Mouse (Mus musculus) heart, embryonic 10.5 days (tissue): ENCODE results near the gene Hmcn1. TPM values are rescaled to one million over a fixed set of nuclear protein-coding genes. Genes with fewer than 3 reads are reported as not detected.

ENCODE experiments used
- DNase-seq: peaks from one replicate; pipeline ENCODE4 v3.0.0-alpha.2; 2017; ENCODE audit warnings: low spot score
- H3K27ac ChIP-seq: fragments of 300-500 bp; sonication (generic); 2 replicates; pipeline ENCODE4 v1.5.1; 2016; ENCODE audit warnings: mild to moderate bottlenecking
- H3K27me3 ChIP-seq: fragments of 300-500 bp; sonication (generic); 2 replicates; pipeline ENCODE4 v1.6.1; 2016; ENCODE audit warnings: mild to moderate bottlenecking; ENCODE audit not compliant: poor library complexity, insufficient read depth, severe bottlenecking
- H3K36me3 ChIP-seq: fragments of 300-500 bp; sonication (generic); 2 replicates; pipeline ENCODE4 v1.6.1; 2016; ENCODE audit warnings: mild to moderate bottlenecking, moderate library complexity
- H3K4me1 ChIP-seq: fragments of 300-500 bp; sonication (generic); 2 replicates; pipeline ENCODE4 v1.6.1; 2016; ENCODE audit warnings: mild to moderate bottlenecking
- H3K4me3 ChIP-seq: fragments of 300-500 bp; sonication (generic); 2 replicates; pipeline ENCODE4 v1.5.1; 2016; ENCODE audit warnings: mild to moderate bottlenecking, moderate library complexity
- H3K9me3 ChIP-seq: fragments of 300-500 bp; sonication (generic); 2 replicates; pipeline ENCODE4 v1.6.1; 2016; ENCODE audit warnings: mild to moderate bottlenecking, moderate library complexity
- WGBS: fragments of 180-500 bp; shearing (Covaris S2); methylation state at CpG from one replicate; pipeline ENCODE4 v1.1.7; 2016; 5-methylcytosine and 5-hydroxymethylcytosine counted together
- polyA plus RNA-seq: library from polyadenylated mRNA; unstranded; fragments of >200 nt; fragmentation: Nextera tagmentation; extraction: Ambion mirVana; gene quantifications from 2 replicates; pipeline ENCODE4 v1.2.1, GENCODE M21; 2016

The Hmcn1 gene
- polyA plus RNA-seq, 1 experiment from 2014 or later: 8.8 TPM

DNA sequence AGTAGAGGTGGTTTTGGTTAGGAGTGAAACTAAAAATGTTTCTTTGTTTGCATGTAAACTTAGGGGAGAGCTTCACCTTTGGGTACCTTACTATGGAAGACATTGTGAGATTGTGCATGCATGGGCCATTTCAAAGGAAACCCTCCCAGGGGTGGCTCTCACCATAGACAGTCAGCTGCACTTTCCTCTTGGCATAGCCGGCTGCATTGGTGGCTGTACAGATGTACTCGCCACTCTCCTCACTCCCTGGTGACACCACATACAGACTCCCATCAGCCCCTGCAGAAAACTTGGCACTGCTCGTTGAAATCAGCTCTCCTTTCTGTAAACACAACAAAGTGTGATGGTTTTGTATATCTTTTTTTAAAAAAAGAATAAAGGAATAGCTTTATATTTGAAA, 244.5 kb downstream of the Hmcn1 start:
- no peak for DNase-seq
- Histone ChIP-seq H3K36me3 (peaks cover 14% of the 10 kb centered on the region; the same call in 1 of the 2 replicates), H3K27ac (no peak overlapping the region), H3K4me1 (no peaks in the 10 kb centered on the region), H3K27me3 (no peaks in the 10 kb centered on the region), H3K4me3 (no peak overlapping the region), H3K9me3 (no peaks in the 10 kb centered on the region)
- 74% methylated on average over 3 of the region's 3 CpGs for WGBS

- Histone ChIP-seq H3K36me3 (peaks cover 18% of the 10 kb centered on the region; the same call in 1 of the 2 replicates), H3K9me3 (no peaks in the 10 kb centered on the region), H3K4me1 (no peaks in the 10 kb centered on the region), H3K27me3 (no peaks in the 10 kb centered on the region), H3K4me3 (no peak overlapping the region), H3K27ac (no peak overlapping the region)
- 84% methylated on average over 4 of the region's 4 CpGs for WGBS
- no peak for DNase-seq
These were observed 245.5 kb downstream of the Hmcn1 start for GRCm38 (mm10) chr1:150747771-150748170.

DNA sequence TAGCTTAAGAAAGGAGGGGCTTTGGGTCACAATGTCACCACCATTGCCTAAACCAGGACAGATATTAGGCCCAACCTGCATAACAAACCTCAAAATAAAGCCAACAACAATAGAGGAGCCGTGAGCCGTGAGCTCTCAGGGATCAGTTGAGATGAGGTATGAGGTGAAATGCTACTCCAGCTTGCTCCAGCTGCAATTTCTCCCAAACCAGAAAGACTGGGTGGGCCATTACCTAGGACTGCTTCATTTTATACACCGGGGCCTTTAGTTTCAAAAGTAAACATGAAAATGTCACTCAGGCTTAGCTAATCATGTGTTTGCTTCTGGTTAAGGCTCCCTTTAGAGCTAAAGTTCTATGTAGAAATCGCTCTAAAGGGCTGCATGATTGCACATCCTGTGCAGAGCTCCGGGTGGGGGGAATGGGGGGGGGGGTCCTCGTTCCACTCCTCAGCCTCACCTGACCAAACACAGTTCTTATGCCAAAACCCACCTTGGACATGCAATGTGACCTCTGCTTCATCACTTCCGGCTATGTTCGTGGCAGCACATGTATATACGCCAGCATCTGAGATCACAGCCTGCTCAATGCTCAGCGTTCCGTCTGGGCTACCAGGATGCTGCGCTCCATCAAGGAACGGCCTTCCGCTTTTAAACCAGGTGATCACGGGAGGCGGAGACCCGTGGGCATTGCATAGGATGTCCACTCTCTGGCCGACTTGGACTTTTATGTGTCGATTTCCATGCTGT, 250.0 kb downstream of the Hmcn1 start:
- DNase-seq: no peak
- H3K36me3 ChIP-seq: peaks cover 18% of the 10 kb centered on the region; the same call in 1 of the 2 replicates
- no peak overlapping the region for H3K27ac ChIP-seq
- H3K9me3 ChIP-seq: no peaks in the 10 kb centered on the region
- no peak overlapping the region for H3K4me3 ChIP-seq
- no peaks in the 10 kb centered on the region for H3K27me3 ChIP-seq
- WGBS: 79% methylated on average over 19 of the region's 19 CpGs
- H3K4me1 ChIP-seq: no peaks in the 10 kb centered on the region

GRCm38 (mm10) chr1:150742376-150743087, 250.7 kb downstream of the Hmcn1 start:
- Histone ChIP-seq H3K27ac (no peak overlapping the region), H3K36me3 (peaks cover 14% of the 10 kb centered on the region; the same call in 1 of the 2 replicates), H3K4me3 (no peak overlapping the region), H3K4me1 (no peaks in the 10 kb centered on the region), H3K27me3 (no peaks in the 10 kb centered on the region), H3K9me3 (no peaks in the 10 kb centered on the region)
- 66% methylated on average over 7 of the region's 7 CpGs for WGBS
- no peak for DNase-seq

- WGBS: 72% methylated on average over 5 of the region's 5 CpGs
- Histone ChIP-seq H3K4me1 (no peaks in the 10 kb centered on the region), H3K27me3 (no peaks in the 10 kb centered on the region), H3K36me3 (peaks cover 2% of the 10 kb centered on the region; the same call in 1 of the 2 replicates), H3K27ac (no peak overlapping the region), H3K4me3 (no peak overlapping the region), H3K9me3 (no peaks in the 10 kb centered on the region)
- DNase-seq: no peak
These were observed 281.8 kb downstream of the Hmcn1 start for GRCm38 (mm10) chr1:150711438-150711837.

- no peaks in the 10 kb centered on the region for H3K27me3 ChIP-seq
- no peak for DNase-seq
- no peaks in the 10 kb centered on the region for H3K9me3 ChIP-seq
- WGBS: 75% methylated on average over 4 of the region's 4 CpGs
- no peak overlapping the region for H3K27ac ChIP-seq
- H3K36me3 ChIP-seq: peaks cover 3% of the 10 kb centered on the region; the same call in 1 of the 2 replicates
- no peaks in the 10 kb centered on the region for H3K4me1 ChIP-seq
- H3K4me3 ChIP-seq: no peak overlapping the region
These were observed 286.7 kb downstream of the Hmcn1 start for GRCm38 (mm10) chr1:150706502-150706901.

GRCm38 (mm10) chr1:150697749-150698148, 295.5 kb downstream of the Hmcn1 start:
- Histone ChIP-seq H3K4me3 (no peak overlapping the region), H3K4me1 (no peaks in the 10 kb centered on the region), H3K27me3 (no peaks in the 10 kb centered on the region), H3K27ac (no peak overlapping the region), H3K9me3 (no peaks in the 10 kb centered on the region), H3K36me3 (peaks cover 11% of the 10 kb centered on the region; the same call in 1 of the 2 replicates)
- WGBS: 81% methylated on average over 3 of the region's 3 CpGs
- no peak for DNase-seq

GRCm38 (mm10) chr1:150682044-150682443, 311.2 kb downstream of the Hmcn1 start:
- Histone ChIP-seq H3K4me3 (no peak overlapping the region), H3K9me3 (no peaks in the 10 kb centered on the region), H3K27me3 (no peaks in the 10 kb centered on the region), H3K4me1 (no peaks in the 10 kb centered on the region), H3K36me3 (peaks cover 25% of the 10 kb centered on the region), H3K27ac (no peak overlapping the region)
- DNase-seq: no peak
- 81% methylated on average over 6 of the region's 6 CpGs for WGBS

DNA sequence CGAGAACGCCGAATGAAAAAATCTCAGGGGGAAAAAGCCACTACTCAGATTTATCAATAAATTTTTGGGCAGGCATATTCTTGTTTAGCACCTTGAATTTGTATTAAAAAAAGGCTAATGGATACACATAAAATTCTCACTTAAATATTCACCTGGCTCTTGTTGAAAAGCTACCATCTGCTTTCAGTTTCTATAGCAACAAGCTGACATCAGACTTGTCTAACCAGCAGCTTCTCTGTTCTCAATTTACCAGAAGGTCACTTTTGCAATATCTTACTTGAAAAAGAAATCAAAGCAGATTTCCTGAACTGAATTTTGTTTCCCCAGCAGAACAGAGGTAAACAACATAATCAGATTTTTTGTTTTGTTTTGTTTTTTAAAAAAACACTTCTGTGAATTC, 311.8 kb downstream of the Hmcn1 start:
- Histone ChIP-seq H3K27ac (no peak overlapping the region), H3K4me3 (no peak overlapping the region), H3K36me3 (peaks cover 20% of the 10 kb centered on the region), H3K27me3 (no peaks in the 10 kb centered on the region), H3K9me3 (no peaks in the 10 kb centered on the region), H3K4me1 (no peaks in the 10 kb centered on the region)
- no peak for DNase-seq
- WGBS: 93% methylated on average over 3 of the region's 3 CpGs

DNA sequence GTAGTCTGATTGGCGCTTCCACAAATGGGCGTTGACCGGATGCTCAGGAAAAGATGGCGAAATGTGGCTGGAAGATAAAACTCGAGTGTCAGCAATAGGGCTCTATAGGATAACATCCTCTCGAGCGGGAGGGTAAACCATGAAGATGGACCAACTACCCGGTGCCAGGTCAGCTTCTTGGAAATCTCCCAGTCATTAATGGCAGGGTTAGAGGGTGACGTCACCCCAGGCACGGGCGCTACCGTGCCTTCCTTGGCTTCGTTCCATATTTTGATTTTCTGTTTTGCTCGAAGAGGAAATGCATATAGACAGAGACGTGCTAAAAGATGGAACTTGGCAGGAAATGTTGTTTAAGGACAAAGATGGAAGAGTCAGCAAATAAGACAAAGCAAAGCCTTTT, 312.2 kb downstream of the Hmcn1 start:
- Histone ChIP-seq H3K36me3 (peaks cover 19% of the 10 kb centered on the region), H3K9me3 (no peaks in the 10 kb centered on the region), H3K27ac (no peak overlapping the region)

GRCm38 (mm10) chr1:150680345-150680744, 312.9 kb downstream of the Hmcn1 start:
- H3K36me3 ChIP-seq: peaks cover 17% of the 10 kb centered on the region
- no peak for DNase-seq
- 82% methylated on average over 4 of the region's 4 CpGs for WGBS

More for the DNA sequence above, 312.2 kb downstream of the Hmcn1 start:
- 82% methylated on average over 15 of the region's 15 CpGs for WGBS
- Histone ChIP-seq H3K4me3 (no peak overlapping the region), H3K4me1 (no peaks in the 10 kb centered on the region), H3K27me3 (no peaks in the 10 kb centered on the region)
- no peak for DNase-seq

DNA sequence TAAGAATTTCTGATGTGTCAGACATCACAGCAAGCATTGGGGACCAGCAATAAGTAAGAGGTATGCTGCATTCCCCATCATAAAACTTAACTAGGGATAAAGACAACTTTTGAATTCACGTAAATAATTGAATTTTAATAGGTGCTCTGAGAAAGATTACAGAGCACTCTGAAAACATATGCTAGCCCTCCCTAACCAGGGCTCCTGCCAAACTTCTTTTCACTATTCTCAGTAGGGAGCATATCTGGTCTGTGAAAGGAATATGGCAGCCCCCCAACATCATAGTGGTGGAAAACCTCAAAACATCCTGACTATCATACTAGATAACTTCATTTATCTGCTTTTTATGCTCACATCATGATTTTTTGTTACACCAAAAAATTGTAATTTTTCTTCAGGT, 347.9 kb downstream of the Hmcn1 start:
- H3K27me3 ChIP-seq: no peaks in the 10 kb centered on the region
- H3K4me1 ChIP-seq: no peaks in the 10 kb centered on the region
- 86% methylated on average over 1 of the region's 1 CpGs for whole genome bisulfite sequencing
- DNase-seq: no peak
- H3K4me3 ChIP-seq: no peak overlapping the region
- no peaks in the 10 kb centered on the region for H3K9me3 ChIP-seq
- H3K36me3 ChIP-seq: peaks cover 44% of the 10 kb centered on the region
- H3K27ac ChIP-seq: no peak overlapping the region

More at GRCm38 (mm10) chr1:150680345-150680744, 312.9 kb downstream of the Hmcn1 start:
- no peak overlapping the region for H3K27ac ChIP-seq
- no peak overlapping the region for H3K4me3 ChIP-seq
- H3K4me1 ChIP-seq: no peaks in the 10 kb centered on the region
- no peaks in the 10 kb centered on the region for H3K27me3 ChIP-seq
- no peaks in the 10 kb centered on the region for H3K9me3 ChIP-seq

DNA sequence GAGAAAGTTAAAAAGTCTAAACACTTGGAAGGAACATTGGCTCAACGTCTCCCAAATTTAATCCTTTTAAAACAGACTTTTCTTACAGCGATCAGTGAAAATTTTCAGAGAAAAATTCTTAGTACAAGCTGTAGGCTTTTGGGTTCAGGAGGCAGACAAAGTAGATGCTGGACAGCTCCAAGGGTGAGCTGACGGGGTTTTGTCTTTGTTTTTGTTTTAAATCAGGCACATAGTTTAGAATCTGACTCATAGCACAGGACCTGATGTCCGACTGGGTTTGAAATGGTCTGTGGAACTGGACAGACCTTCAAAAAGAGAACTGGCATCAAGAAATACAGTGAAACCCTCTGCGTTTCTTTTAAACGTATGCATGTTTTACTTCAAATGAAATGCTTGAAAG, 353.7 kb downstream of the Hmcn1 start:
- DNase-seq: no peak

More for the DNA sequence above, 353.7 kb downstream of the Hmcn1 start:
- no peaks in the 10 kb centered on the region for H3K9me3 ChIP-seq
- no peak overlapping the region for H3K27ac ChIP-seq
- 52% methylated on average over 6 of the region's 6 CpGs for WGBS
- no peaks in the 10 kb centered on the region for H3K27me3 ChIP-seq
- no peak overlapping the region for H3K4me3 ChIP-seq
- H3K4me1 ChIP-seq: no peaks in the 10 kb centered on the region
- H3K36me3 ChIP-seq: peaks cover 12% of the 10 kb centered on the region; the same call in 1 of the 2 replicates
